Mouse (Mus musculus) heart, embryonic 14.5 days (tissue): ENCODE results near the gene Mpzl1. TPM values are rescaled to one million over a fixed set of nuclear protein-coding genes. Genes with fewer than 3 reads are reported as not detected.

Source experiments
- ATAC-seq: fragments of 200-750 bp; cut with Nextera tagmentation; 2 replicates; pipeline ENCODE4 v1.8.0; 2017; ENCODE audit warnings: low read depth, moderate TSS enrichment; ENCODE audit not compliant: insufficient number of reproducible peaks, insufficient read depth, low FRiP score
- H3K27ac ChIP-seq, 2 experiments: fragments of 200-500 bp in 1 of 2; fragments of 300-500 bp in 1 of 2; sonication (generic) in 1 of 2; replicated peaks in 1 of 2; 2 replicates each; pipeline ENCODE4 v1.5.1; 2012 to 2014; ENCODE audit warnings: low read depth in 2 of 2, low read length in 2 of 2, control low read depth in 1 of 2, mild to moderate bottlenecking in 1 of 2, mixed read lengths in 1 of 2; ENCODE audit not compliant: control insufficient read depth in 1 of 2, insufficient read depth in 1 of 2
- H3K27me3 ChIP-seq: fragments of 300-500 bp; sonication (generic); 2 replicates; pipeline ENCODE4 v1.6.1; 2014; ENCODE audit warnings: mild to moderate bottlenecking, low read length, control low read depth; ENCODE audit not compliant: control insufficient read depth, insufficient read depth
- H3K36me3 ChIP-seq: fragments of 300-500 bp; sonication (generic); 2 replicates; pipeline ENCODE4 v1.6.1; 2014; ENCODE audit warnings: mild to moderate bottlenecking, control low read depth, low read length, mixed read lengths; ENCODE audit not compliant: control insufficient read depth, insufficient read depth
- H3K4me1 ChIP-seq, 2 experiments: fragments of 200-500 bp in 1 of 2; fragments of 300-500 bp in 1 of 2; sonication (generic) in 1 of 2; 2 replicates each; pipeline ENCODE4 v1.6.1; 2012 to 2014; ENCODE audit warnings: low read length in 2 of 2, control low read depth in 1 of 2, mixed read lengths in 1 of 2; ENCODE audit not compliant: control insufficient read depth in 2 of 2, insufficient read depth in 2 of 2
- H3K4me2 ChIP-seq: fragments of 300-500 bp; sonication (generic); 2 replicates; pipeline ENCODE4 v1.6.1; 2014; ENCODE audit warnings: mild to moderate bottlenecking, low read length
- H3K4me3 ChIP-seq, 2 experiments: fragments of 200-500 bp in 1 of 2; fragments of 300-500 bp in 1 of 2; sonication (generic) in 1 of 2; 2 replicates each; pipeline ENCODE4 v1.5.1; 2012 to 2014; ENCODE audit warnings: low read length in 2 of 2, mild to moderate bottlenecking in 2 of 2, control low read depth in 1 of 2, low read depth in 1 of 2, moderate library complexity in 1 of 2; ENCODE audit not compliant: control insufficient read depth in 1 of 2, insufficient read depth in 1 of 2
- H3K9ac ChIP-seq: fragments of 300-500 bp; sonication (generic); 2 replicates; pipeline ENCODE4 v1.6.1; 2014; ENCODE audit warnings: mild to moderate bottlenecking, low read length
- H3K9me3 ChIP-seq: fragments of 300-500 bp; sonication (generic); 2 replicates; pipeline ENCODE4 v1.6.1; 2016; ENCODE audit warnings: low read length, control low read depth; ENCODE audit not compliant: control insufficient read depth
- WGBS: fragments of 180-500 bp; shearing (Covaris S2); extraction: QIAGEN DNeasy Blood & Tissue Kit; methylation state at CpG from one replicate; pipeline ENCODE4 v1.1.7; 2014; 5-methylcytosine and 5-hydroxymethylcytosine counted together
- polyA plus RNA-seq: library from polyadenylated mRNA; unstranded; fragments of >200 nt; fragmentation: Nextera tagmentation; extraction: Ambion mirVana; gene quantifications from 2 replicates; pipeline ENCODE4 v1.2.1, GENCODE M21; 2014

The Mpzl1 gene
- polyA plus RNA-seq, 1 experiment from 2014 or later: 121 TPM

DNA sequence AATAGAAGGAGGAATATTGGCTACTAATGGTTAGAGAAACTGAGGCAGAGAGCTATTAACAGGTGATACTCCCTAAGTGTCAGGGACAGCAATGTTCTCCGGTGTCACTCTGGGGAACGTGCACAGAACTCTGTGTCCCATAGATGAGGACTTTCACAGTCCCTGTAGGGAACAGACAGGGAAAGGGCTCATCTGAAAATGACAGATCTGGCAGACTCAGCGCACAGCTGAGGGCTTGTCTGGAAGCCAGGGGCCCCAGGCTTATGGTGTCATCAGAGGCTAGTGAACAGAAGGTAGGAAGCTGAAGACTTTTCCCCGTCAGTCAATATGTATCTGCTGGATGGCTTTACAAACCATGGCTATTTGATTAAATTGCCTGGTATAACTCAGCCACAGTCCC lies 43.2 kb upstream of the Mpzl1 start:
- peak overlapping the region; percentile 55; the same call in 1 of the 2 replicates for H3K9ac ChIP-seq
- H3K27me3 ChIP-seq: no peaks in the 10 kb centered on the region
- no peak overlapping the region for H3K4me3 ChIP-seq
- 35% methylated on average over 4 of the region's 4 CpGs for WGBS
- ATAC-seq: no peak
- H3K36me3 ChIP-seq: peaks cover 47% of the 10 kb centered on the region
- no peaks in the 10 kb centered on the region for H3K9me3 ChIP-seq
- peak overlapping the region; percentile 70 to 82 for H3K27ac ChIP-seq
- no peak overlapping the region; the same call in 1 of the 2 replicates for H3K4me2 ChIP-seq
- H3K4me1 ChIP-seq: peaks cover 59 to 88% of the 10 kb centered on the region in 2 experiments

- peak overlapping the region; percentile 31; the same call in 1 of the 2 replicates for H3K9ac ChIP-seq
- peaks cover 56 to 88% of the 10 kb centered on the region in 2 experiments for H3K4me1 ChIP-seq
- H3K27ac ChIP-seq: peak overlapping the region; percentile 70 to 82
- no peak overlapping the region for H3K4me3 ChIP-seq
- H3K27me3 ChIP-seq: no peaks in the 10 kb centered on the region
- H3K9me3 ChIP-seq: no peaks in the 10 kb centered on the region
- no peak overlapping the region for H3K4me2 ChIP-seq
- peaks cover 52% of the 10 kb centered on the region for H3K36me3 ChIP-seq
- ATAC-seq: peak; percentile 45; the same call in 1 of the 2 replicates
- 22% methylated on average over 3 of the region's 3 CpGs for WGBS
These were observed 42.7 kb upstream of the Mpzl1 start for GRCm38 (mm10) chr1:165676993-165677392.

GRCm38 (mm10) chr1:165675167-165675566 lies 40.8 kb upstream of the Mpzl1 start:
- H3K9me3 ChIP-seq: no peaks in the 10 kb centered on the region
- WGBS: 72% methylated on average over 9 of the region's 9 CpGs
- no peak overlapping the region; the same call in 1 of the 2 replicates for H3K9ac ChIP-seq
- ATAC-seq: no peak
- no peak overlapping the region for H3K4me2 ChIP-seq
- peak overlapping the region in 1 of 2 experiments; percentile 25; a peak in 1 of 4 replicates for H3K27ac ChIP-seq
- H3K4me3 ChIP-seq: no peak overlapping the region
- H3K27me3 ChIP-seq: no peaks in the 10 kb centered on the region
- peaks cover 59% of the 10 kb centered on the region for H3K36me3 ChIP-seq
- H3K4me1 ChIP-seq: peaks cover 50 to 87% of the 10 kb centered on the region in 2 experiments

DNA sequence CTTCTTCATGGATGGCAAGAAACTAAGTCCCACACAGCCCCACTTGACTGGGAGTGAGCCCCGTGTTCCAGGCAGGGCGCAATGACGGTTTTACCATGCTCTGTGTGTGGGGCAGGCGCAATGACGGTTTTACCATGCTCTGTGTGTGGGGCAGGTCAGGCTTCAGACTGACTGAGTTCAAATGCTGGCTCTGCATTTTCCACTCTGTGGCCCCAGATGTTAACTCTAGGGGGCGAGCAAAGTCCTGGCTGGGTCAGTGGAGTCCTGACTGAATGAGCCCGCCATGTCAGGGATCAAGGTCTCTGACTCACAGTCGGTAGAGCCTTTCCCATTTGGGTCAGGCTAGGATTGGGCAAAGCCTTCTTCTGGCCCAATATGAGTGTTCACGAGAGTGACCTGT lies 38.0 kb upstream of the Mpzl1 start:
- WGBS: 77% methylated on average over 9 of the region's 9 CpGs
- Histone ChIP-seq H3K4me2 (no peak overlapping the region), H3K27me3 (no peaks in the 10 kb centered on the region), H3K36me3 (peaks cover 51% of the 10 kb centered on the region), H3K4me1 (peaks cover 44 to 87% of the 10 kb centered on the region in 2 experiments), H3K4me3 (no peak overlapping the region), H3K9ac (no peak overlapping the region), H3K9me3 (no peaks in the 10 kb centered on the region), H3K27ac (no peak overlapping the region; a peak in 1 of 4 replicates)
- no peak for ATAC-seq

DNA sequence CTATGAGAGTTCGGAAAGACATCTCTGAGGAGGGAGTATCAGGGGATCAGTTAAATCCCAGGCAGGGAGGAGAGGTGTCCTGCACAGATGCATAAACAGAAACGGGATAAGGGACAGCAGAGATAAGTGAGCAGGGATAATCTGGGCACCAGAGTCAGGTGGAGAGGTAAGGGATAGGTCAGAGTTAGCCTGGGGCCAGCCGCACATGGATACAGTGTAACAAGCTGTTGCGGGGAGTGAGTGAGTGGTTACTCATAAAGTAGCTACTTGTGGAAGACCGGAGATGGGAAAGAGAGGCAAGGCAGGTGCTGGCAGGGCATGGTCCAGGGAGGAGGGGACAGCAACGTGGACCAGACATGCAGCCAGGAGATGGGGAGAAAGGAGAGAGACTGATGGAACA lies 35.7 kb upstream of the Mpzl1 start:
- Histone ChIP-seq H3K27ac (peak overlapping the region in 1 of 2 experiments; percentile 95; a peak in 2 of 4 replicates), H3K9ac (no peak overlapping the region)

GRCm38 (mm10) chr1:165668904-165669303 lies 34.6 kb upstream of the Mpzl1 start:
- Histone ChIP-seq H3K4me2 (no peak overlapping the region), H3K4me3 (no peak overlapping the region), H3K9ac (no peak overlapping the region), H3K36me3 (peaks cover 47% of the 10 kb centered on the region), H3K4me1 (peaks cover 38 to 84% of the 10 kb centered on the region in 2 experiments), H3K27me3 (no peaks in the 10 kb centered on the region), H3K9me3 (no peaks in the 10 kb centered on the region), H3K27ac (peak overlapping the region; percentile 30 to 95; a peak in 3 of 4 replicates)
- 41% methylated on average over 4 of the region's 4 CpGs for WGBS
- no peak for ATAC-seq

More for the DNA sequence above, 35.7 kb upstream of the Mpzl1 start:
- Histone ChIP-seq H3K4me3 (no peak overlapping the region), H3K4me2 (no peak overlapping the region), H3K27me3 (no peaks in the 10 kb centered on the region), H3K36me3 (peaks cover 43% of the 10 kb centered on the region), H3K4me1 (peaks cover 36 to 87% of the 10 kb centered on the region in 2 experiments), H3K9me3 (no peaks in the 10 kb centered on the region)
- WGBS: 41% methylated on average over 6 of the region's 6 CpGs
- no peak for ATAC-seq

GRCm38 (mm10) chr1:165667380-165667779 lies 33.0 kb upstream of the Mpzl1 start:
- peak overlapping the region; percentile 47 for H3K9ac ChIP-seq
- no peaks in the 10 kb centered on the region for H3K9me3 ChIP-seq
- H3K27me3 ChIP-seq: no peaks in the 10 kb centered on the region
- no peak overlapping the region for H3K4me3 ChIP-seq
- WGBS: 20% methylated on average over 13 of the region's 13 CpGs
- H3K36me3 ChIP-seq: peaks cover 57% of the 10 kb centered on the region
- ATAC-seq: peak; percentile 57
- H3K4me2 ChIP-seq: peak overlapping the region; percentile 55
- peak overlapping the region; percentile 79 to 95 for H3K27ac ChIP-seq
- peaks cover 51 to 91% of the 10 kb centered on the region in 2 experiments for H3K4me1 ChIP-seq

GRCm38 (mm10) chr1:165666944-165667343 lies 32.6 kb upstream of the Mpzl1 start:
- Histone ChIP-seq H3K36me3 (peaks cover 57% of the 10 kb centered on the region), H3K4me1 (peaks cover 49 to 91% of the 10 kb centered on the region in 2 experiments), H3K9me3 (no peaks in the 10 kb centered on the region), H3K27ac (peak overlapping the region; percentile 79 to 95), H3K4me2 (peak overlapping the region; percentile 55), H3K9ac (0 out of 2 replicates have a peak overlapping the region, but pooled peaks have one; percentile 28), H3K27me3 (no peaks in the 10 kb centered on the region), H3K4me3 (no peak overlapping the region)
- ATAC-seq: no peak
- WGBS: 77% methylated on average over 6 of the region's 6 CpGs
